In the genomic region with DNA sequence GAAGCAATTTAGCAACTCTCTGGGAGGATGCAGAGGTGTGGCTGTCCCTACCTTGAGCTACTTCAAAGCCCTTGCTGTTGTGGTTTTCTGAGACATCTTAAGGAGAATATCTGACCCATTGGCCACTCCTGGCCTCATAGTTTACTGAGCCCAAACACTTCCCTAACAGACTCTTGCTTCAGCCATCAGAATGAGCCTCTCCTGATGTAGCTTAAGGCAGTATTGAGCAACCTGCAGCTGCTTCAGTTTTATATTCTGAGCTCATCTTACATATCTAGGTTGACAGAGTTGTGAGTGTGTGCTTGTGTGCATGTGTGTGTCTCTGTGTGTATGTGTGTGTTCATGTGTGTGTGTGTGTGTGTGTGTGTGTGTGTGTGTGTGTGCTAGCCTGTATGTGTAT, we compare ENCODE assay signal across 25 mouse cellular contexts. TPM values are rescaled to one million over a fixed set of nuclear protein-coding genes. Genes with fewer than 3 reads are reported as not detected.
"Had no signal": no experiment of that assay in that cellular context is flagged by ENCODE, and none has a peak within 500 bp of the region (broad histone marks: within the 10 kb centered on the region; RNA-seq: fewer than 3 reads in every experiment).

No protein-coding gene starts in this region.

- H3K4me3 ChIP-seq: limb, embryonic 10.5 days; limb, embryonic 13.5 days; liver, embryonic 12.5 days; liver, embryonic 15.5 days; midbrain, embryonic 12.5 days; midbrain, embryonic 15.5 days; myocyte; neural tube, embryonic 13.5 days had no signal

- H3K4me1 ChIP-seq: limb, embryonic 10.5 days; limb, embryonic 13.5 days; liver, embryonic 12.5 days; liver, embryonic 15.5 days; midbrain, embryonic 12.5 days; midbrain, embryonic 15.5 days; neural tube, embryonic 13.5 days had no signal

- DNase-seq: kidney, adult 11 months; kidney, adult 8-10 months; kidney, postnatal 14 days; kidney, postnatal 4 days; liver; lung, adult 18-20 months; retina, postnatal 1 day; right cerebral cortex, postnatal 25 days; spleen, adult 18-20 months; thymus, adult 18-20 months; thymus, postnatal 36 days had no signal

- H3K9ac ChIP-seq: limb, embryonic 13.5 days; liver, embryonic 12.5 days; liver, embryonic 15.5 days; midbrain, embryonic 12.5 days; midbrain, embryonic 15.5 days; neural tube, embryonic 13.5 days had no signal

- ATAC-seq: liver, embryonic 12.5 days; midbrain, embryonic 15.5 days had no signal

- H3K27ac ChIP-seq: limb, embryonic 10.5 days; limb, embryonic 13.5 days; liver, embryonic 12.5 days; liver, embryonic 15.5 days; macrophage; midbrain, embryonic 12.5 days; midbrain, embryonic 15.5 days; neural tube, embryonic 13.5 days had no signal

- H3K36me3 ChIP-seq: limb, embryonic 10.5 days; limb, embryonic 13.5 days; liver, embryonic 12.5 days; liver, embryonic 15.5 days; midbrain, embryonic 12.5 days; midbrain, embryonic 15.5 days; neural tube, embryonic 13.5 days had no signal

- H3K27me3 ChIP-seq: limb, embryonic 13.5 days; midbrain, embryonic 15.5 days; neural tube, embryonic 13.5 days had no signal

- H3K4me2 ChIP-seq: limb, embryonic 13.5 days; liver, embryonic 12.5 days; liver, embryonic 15.5 days; midbrain, embryonic 12.5 days; midbrain, embryonic 15.5 days; neural tube, embryonic 13.5 days had no signal

- H3K9me3 ChIP-seq: limb, embryonic 10.5 days; limb, embryonic 13.5 days; liver, embryonic 12.5 days; liver, embryonic 15.5 days; midbrain, embryonic 12.5 days; midbrain, embryonic 15.5 days; neural tube, embryonic 13.5 days had no signal

RNA-seq across cellular contexts. Expression of a gene that starts 54.4 kb away (rescaled TPM):
- total RNA-seq: layer of hippocampus, adult 18-20 months; layer of hippocampus, postnatal 14 days; megakaryocyte-erythroid progenitor cell, adult 5-6 weeks; monocyte, adult 5-6 weeks; neutrophil, adult 5-6 weeks had no signal
- polyA plus RNA-seq: macrophage had no signal
